Mouse (Mus musculus): Measurements from ENCODE around the gene Muc3. TPM values are rescaled to one million over a fixed set of nuclear protein-coding genes. Genes with fewer than 3 reads are reported as not detected.
A peak's percentile ranks its signal among the peaks of the same experiment; 100 is the strongest.

Muc3 gene
- polyA plus RNA-seq, 1 experiment from 2014 or later = not detected

DNA sequence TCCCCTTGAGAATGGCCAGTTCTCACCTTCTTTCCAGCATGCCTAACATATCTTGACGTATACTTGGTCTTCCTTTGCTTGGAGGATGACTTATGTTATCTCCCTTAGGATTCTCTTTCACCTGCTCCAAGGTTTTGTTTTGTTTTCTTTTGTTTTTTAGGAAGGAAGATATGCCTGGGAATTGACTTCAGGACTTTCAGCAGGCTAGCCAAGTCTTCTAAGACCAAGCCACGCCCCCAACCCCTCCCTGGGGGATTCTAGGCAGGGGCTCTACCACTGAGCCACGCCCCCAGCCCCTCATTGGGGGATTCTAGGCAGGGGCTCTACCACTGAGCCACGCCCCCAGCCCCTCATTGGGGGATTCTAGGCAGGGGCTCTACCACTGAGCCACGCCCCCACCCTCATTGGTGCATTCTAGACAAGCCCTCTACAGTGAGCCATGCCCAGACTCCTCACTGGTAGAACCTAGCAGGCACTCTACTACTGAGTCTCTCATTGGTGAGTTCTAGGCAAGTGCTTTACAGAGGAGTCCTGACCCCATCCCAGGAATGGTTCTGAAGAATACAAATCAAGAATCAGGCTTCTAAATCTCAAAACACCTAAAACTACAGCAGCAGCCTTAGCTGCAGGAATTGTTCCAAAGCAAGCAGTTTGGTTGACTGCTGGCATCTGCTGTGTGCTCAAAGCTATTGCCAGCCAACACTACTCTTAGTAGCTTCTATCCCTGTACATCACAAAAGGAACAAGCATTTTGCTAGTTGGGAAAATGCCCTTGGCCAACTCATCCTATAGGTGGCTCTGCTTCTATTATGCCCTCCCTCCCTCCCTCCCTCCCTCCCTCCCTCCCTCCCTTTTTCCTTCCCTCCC lies 37.3 kb downstream of the Muc3 start:
- H3K4me1 ChIP-seq (ENCODE audit: control insufficient read depth in 2 of 2, insufficient read depth in 2 of 2, low read length in 2 of 2) = peaks cover 12 to 14% of the 10 kb centered on the region in 2 experiments; a peak in 3 of 4 replicates
- 80% methylated on average over 4 of the region's 5 CpGs for WGBS
- H3K4me2 ChIP-seq (ENCODE audit: low read length) = no peak overlapping the region
- no peak overlapping the region for H3K27ac ChIP-seq (replicated peaks in 1 of 2; ENCODE audit: control insufficient read depth in 1 of 2, insufficient read depth in 1 of 2, low read depth in 2 of 2, low read length in 2 of 2)
- no peak overlapping the region for H3K9ac ChIP-seq (ENCODE audit: low read length)
- H3K9me3 ChIP-seq (ENCODE audit: control insufficient read depth, low read length) = 0 out of 2 replicates have a peak, but pooled peaks cover 3% of the 10 kb centered on the region
- H3K36me3 ChIP-seq (ENCODE audit: control insufficient read depth, insufficient read depth, low read length) = peaks cover 26% of the 10 kb centered on the region
- H3K27me3 ChIP-seq (ENCODE audit: control insufficient read depth, insufficient read depth, low read length) = no peaks in the 10 kb centered on the region
- H3K4me3 ChIP-seq (ENCODE audit: control insufficient read depth in 1 of 2, insufficient read depth in 1 of 2, low read depth in 1 of 2, low read length in 2 of 2) = no peak overlapping the region
- no peak for ATAC-seq (ENCODE audit: insufficient number of reproducible peaks, insufficient read depth, low FRiP score, low read depth)

DNA sequence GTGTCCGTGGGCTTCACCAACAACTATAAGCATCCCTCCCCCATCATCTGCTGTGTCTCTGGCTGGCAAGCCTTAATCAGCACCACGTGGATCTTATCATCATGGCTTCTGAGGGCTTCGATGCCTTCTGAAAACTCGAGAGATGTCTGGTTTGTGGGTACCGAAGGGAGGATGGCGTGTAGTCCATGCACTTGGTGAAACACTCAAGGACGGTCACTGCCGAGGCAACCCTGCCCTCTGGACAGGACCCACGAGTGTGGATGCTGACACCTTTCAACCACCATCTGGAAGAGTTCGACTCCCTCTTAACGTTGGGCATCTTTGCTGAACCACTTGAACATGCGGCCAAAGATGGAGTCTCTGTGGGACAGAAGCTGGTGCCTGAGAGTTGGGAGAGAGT lies 38.3 kb downstream of the Muc3 start:
- 0 out of 2 replicates have a peak, but pooled peaks cover 3% of the 10 kb centered on the region for H3K9me3 ChIP-seq (ENCODE audit: control insufficient read depth, low read length)
- WGBS = 87% methylated on average over 12 of the region's 12 CpGs
- ATAC-seq (ENCODE audit: insufficient number of reproducible peaks, insufficient read depth, low FRiP score, low read depth) = no peak
- no peaks in the 10 kb centered on the region for H3K27me3 ChIP-seq (ENCODE audit: control insufficient read depth, insufficient read depth, low read length)
- H3K27ac ChIP-seq (replicated peaks in 1 of 2; ENCODE audit: control insufficient read depth in 1 of 2, insufficient read depth in 1 of 2, low read depth in 2 of 2, low read length in 2 of 2) = no peak overlapping the region
- H3K4me1 ChIP-seq (ENCODE audit: control insufficient read depth in 2 of 2, insufficient read depth in 2 of 2, low read length in 2 of 2) = peaks cover 9 to 13% of the 10 kb centered on the region in 2 experiments; a peak in 3 of 4 replicates
- no peak overlapping the region for H3K4me3 ChIP-seq (ENCODE audit: control insufficient read depth in 1 of 2, insufficient read depth in 1 of 2, low read depth in 1 of 2, low read length in 2 of 2)
- peaks cover 26% of the 10 kb centered on the region for H3K36me3 ChIP-seq (ENCODE audit: control insufficient read depth, insufficient read depth, low read length)
- no peak overlapping the region for H3K9ac ChIP-seq (ENCODE audit: low read length)
- H3K4me2 ChIP-seq (ENCODE audit: low read length) = no peak overlapping the region

DNA sequence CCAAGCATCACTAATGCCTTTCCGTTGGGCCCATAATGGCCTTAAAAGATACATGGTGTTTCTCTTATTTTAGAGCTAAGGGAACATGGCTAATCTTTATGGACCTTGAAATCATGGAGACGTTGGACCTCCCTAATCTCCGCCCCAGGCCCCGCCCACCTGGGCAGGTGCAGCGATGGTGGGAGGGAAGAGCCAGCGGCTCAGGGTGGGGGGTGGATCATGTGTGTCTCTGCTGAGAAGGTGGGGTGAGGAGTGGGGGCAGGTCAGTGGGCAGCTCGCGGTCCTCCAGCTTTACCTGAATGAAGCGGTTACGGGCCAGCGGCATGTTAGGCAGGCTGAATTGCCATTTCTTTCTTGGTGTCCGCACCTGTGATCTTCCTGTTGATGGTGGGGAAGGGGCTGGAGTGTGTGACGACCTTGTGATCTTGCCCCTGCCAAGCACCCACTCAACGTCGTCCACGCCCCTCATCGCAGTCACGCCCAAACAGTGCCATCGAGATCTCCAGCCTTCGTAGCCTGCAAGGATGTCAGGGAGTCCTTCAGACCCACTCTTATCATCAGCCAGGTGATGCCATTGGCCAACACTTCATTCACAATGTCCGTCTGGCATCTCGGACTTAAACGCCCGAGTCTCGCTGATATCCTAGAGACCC lies 39.1 kb downstream of the Muc3 start:
- Histone ChIP-seq H3K27ac (replicated peaks in 1 of 2; ENCODE audit: control insufficient read depth in 1 of 2, insufficient read depth in 1 of 2, low read depth in 2 of 2, low read length in 2 of 2) (no peak overlapping the region), H3K36me3 (ENCODE audit: control insufficient read depth, insufficient read depth, low read length) (peaks cover 26% of the 10 kb centered on the region), H3K4me2 (ENCODE audit: low read length) (no peak overlapping the region), H3K27me3 (ENCODE audit: control insufficient read depth, insufficient read depth, low read length) (no peaks in the 10 kb centered on the region), H3K4me3 (ENCODE audit: control insufficient read depth in 1 of 2, insufficient read depth in 1 of 2, low read depth in 1 of 2, low read length in 2 of 2) (no peak overlapping the region), H3K9ac (ENCODE audit: low read length) (no peak overlapping the region), H3K4me1 (ENCODE audit: control insufficient read depth in 2 of 2, insufficient read depth in 2 of 2, low read length in 2 of 2) (peaks cover 4 to 6% of the 10 kb centered on the region in 2 experiments; a peak in 3 of 4 replicates), H3K9me3 (ENCODE audit: control insufficient read depth, low read length) (0 out of 2 replicates have a peak, but pooled peaks cover 3% of the 10 kb centered on the region)
- ATAC-seq (ENCODE audit: insufficient number of reproducible peaks, insufficient read depth, low FRiP score, low read depth) = no peak
- 49% methylated on average over 25 of the region's 25 CpGs for WGBS

DNA sequence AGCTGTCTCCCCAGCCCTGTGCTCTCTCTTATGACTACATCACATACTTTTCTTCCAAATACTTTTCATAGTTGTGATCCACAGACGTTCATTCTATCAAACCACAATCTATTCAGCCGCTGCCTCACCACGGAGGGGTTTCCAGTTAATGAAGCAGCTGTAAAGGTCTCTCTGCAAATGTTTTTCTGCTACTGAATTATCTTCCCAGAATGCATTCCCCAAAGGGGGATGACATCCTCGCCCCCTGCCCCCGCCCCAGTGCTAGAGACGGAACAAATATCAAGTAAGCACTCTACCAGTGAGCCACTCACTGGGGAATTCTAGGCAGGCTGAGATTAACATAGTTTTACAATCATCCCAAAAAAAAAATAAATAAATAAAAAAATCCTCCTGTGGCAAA lies 41.0 kb downstream of the Muc3 start:
- Histone ChIP-seq H3K4me3 (ENCODE audit: control insufficient read depth in 1 of 2, insufficient read depth in 1 of 2, low read depth in 1 of 2, low read length in 2 of 2) (no peak overlapping the region), H3K36me3 (ENCODE audit: control insufficient read depth, insufficient read depth, low read length) (peaks cover 11% of the 10 kb centered on the region), H3K27ac (replicated peaks in 1 of 2; ENCODE audit: control insufficient read depth in 1 of 2, insufficient read depth in 1 of 2, low read depth in 2 of 2, low read length in 2 of 2) (no peak overlapping the region), H3K9me3 (ENCODE audit: control insufficient read depth, low read length) (0 out of 2 replicates have a peak, but pooled peaks cover 3% of the 10 kb centered on the region), H3K4me2 (ENCODE audit: low read length) (no peak overlapping the region), H3K27me3 (ENCODE audit: control insufficient read depth, insufficient read depth, low read length) (no peaks in the 10 kb centered on the region), H3K4me1 (ENCODE audit: control insufficient read depth in 2 of 2, insufficient read depth in 2 of 2, low read length in 2 of 2) (peaks cover 4 to 6% of the 10 kb centered on the region in 2 experiments; a peak in 2 of 4 replicates), H3K9ac (ENCODE audit: low read length) (no peak overlapping the region)
- 57% methylated on average over 6 of the region's 6 CpGs for WGBS
- ATAC-seq (ENCODE audit: insufficient number of reproducible peaks, insufficient read depth, low FRiP score, low read depth) = no peak

DNA sequence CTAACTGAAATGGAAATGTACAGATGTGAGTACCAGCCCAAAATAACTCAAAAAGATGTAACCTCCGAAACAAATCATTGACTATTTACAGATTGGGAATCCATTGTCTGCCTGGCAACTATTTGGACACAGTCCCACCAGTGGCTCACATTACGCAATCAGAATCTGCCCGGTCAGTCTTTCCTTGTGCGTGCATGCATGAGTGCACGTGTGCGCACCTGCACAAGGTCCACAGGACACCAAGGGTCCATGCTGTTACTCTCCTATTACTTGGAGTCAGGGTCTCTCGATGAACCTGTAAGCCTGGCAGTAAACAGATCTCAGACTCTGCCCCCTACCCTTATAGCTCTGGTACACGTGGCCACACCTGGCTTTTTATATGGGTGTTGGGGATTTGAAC lies 41.5 kb downstream of the Muc3 start:
- H3K27ac ChIP-seq (replicated peaks in 1 of 2; ENCODE audit: control insufficient read depth in 1 of 2, insufficient read depth in 1 of 2, low read depth in 2 of 2, low read length in 2 of 2) = no peak overlapping the region
- 80% methylated on average over 8 of the region's 8 CpGs for WGBS
- H3K4me2 ChIP-seq (ENCODE audit: low read length) = no peak overlapping the region
- H3K9ac ChIP-seq (ENCODE audit: low read length) = no peak overlapping the region
- H3K36me3 ChIP-seq (ENCODE audit: control insufficient read depth, insufficient read depth, low read length) = peaks cover 6% of the 10 kb centered on the region
- ATAC-seq (ENCODE audit: insufficient number of reproducible peaks, insufficient read depth, low FRiP score, low read depth) = no peak
- H3K27me3 ChIP-seq (ENCODE audit: control insufficient read depth, insufficient read depth, low read length) = no peaks in the 10 kb centered on the region
- no peak overlapping the region for H3K4me3 ChIP-seq (ENCODE audit: control insufficient read depth in 1 of 2, insufficient read depth in 1 of 2, low read depth in 1 of 2, low read length in 2 of 2)
- 0 out of 2 replicates have a peak, but pooled peaks cover 3% of the 10 kb centered on the region for H3K9me3 ChIP-seq (ENCODE audit: control insufficient read depth, low read length)
- peaks cover 6 to 9% of the 10 kb centered on the region in 2 experiments; a peak in 2 of 4 replicates for H3K4me1 ChIP-seq (ENCODE audit: control insufficient read depth in 2 of 2, insufficient read depth in 2 of 2, low read length in 2 of 2)

DNA sequence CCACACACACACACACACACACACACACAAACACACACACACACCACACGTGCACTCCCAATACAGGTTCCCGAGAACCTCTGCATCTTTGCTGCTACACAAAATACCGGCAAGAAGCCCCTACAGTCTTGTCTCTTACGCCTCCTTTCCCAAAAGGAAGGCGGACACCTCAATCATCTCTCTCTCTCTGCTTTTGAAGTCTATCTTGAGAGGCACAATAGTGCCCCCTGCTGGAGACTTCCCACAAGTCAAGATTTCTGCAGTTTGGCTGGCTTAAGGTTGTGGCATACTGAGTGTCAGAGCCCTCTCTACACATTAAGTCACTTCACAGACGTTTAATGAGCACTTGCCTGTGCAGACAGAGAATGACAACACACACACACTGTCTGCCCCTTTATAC lies 42.1 kb downstream of the Muc3 start:
- H3K4me3 ChIP-seq (ENCODE audit: control insufficient read depth in 1 of 2, insufficient read depth in 1 of 2, low read depth in 1 of 2, low read length in 2 of 2) = no peak overlapping the region
- peaks cover 6 to 8% of the 10 kb centered on the region in 2 experiments; a peak in 2 of 4 replicates for H3K4me1 ChIP-seq (ENCODE audit: control insufficient read depth in 2 of 2, insufficient read depth in 2 of 2, low read length in 2 of 2)
- H3K36me3 ChIP-seq (ENCODE audit: control insufficient read depth, insufficient read depth, low read length) = 0 out of 2 replicates have a peak, but pooled peaks cover 3% of the 10 kb centered on the region
- peak overlapping the region; percentile 35; the same call in 1 of the 2 replicates for H3K4me2 ChIP-seq (ENCODE audit: low read length)
- 0 out of 2 replicates have a peak, but pooled peaks cover 3% of the 10 kb centered on the region for H3K9me3 ChIP-seq (ENCODE audit: control insufficient read depth, low read length)
- no peak for ATAC-seq (ENCODE audit: insufficient number of reproducible peaks, insufficient read depth, low FRiP score, low read depth)
- H3K27me3 ChIP-seq (ENCODE audit: control insufficient read depth, insufficient read depth, low read length) = no peaks in the 10 kb centered on the region
- no peak overlapping the region for H3K27ac ChIP-seq (replicated peaks in 1 of 2; ENCODE audit: control insufficient read depth in 1 of 2, insufficient read depth in 1 of 2, low read depth in 2 of 2, low read length in 2 of 2)
- H3K9ac ChIP-seq (ENCODE audit: low read length) = no peak overlapping the region
- WGBS = 4% methylated on average over 6 of the region's 6 CpGs

DNA sequence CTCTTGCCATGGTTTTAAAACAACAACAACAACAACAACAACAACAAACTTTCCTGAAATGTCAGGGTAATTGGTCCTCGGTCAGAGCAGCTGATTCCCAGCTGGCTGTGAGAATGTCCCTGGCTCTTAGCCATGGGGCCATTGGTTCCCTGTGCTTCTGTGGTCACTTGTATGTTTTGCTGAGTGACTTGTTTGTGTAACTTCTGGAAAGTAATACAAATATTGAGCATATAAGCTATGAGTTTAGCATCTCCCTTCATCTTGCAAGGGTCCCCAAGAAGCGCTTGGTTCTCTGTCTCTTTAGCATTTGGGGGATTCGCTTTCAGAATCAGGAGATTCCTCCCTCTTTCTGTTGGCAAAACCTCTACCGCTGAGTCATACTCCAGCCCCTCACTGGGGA lies 42.7 kb downstream of the Muc3 start:
- 0 out of 2 replicates have a peak, but pooled peaks cover 3% of the 10 kb centered on the region for H3K9me3 ChIP-seq (ENCODE audit: control insufficient read depth, low read length)
- H3K9ac ChIP-seq (ENCODE audit: low read length) = 0 out of 2 replicates have a peak overlapping the region, but pooled peaks have one; percentile 34
- H3K4me1 ChIP-seq (ENCODE audit: control insufficient read depth in 2 of 2, insufficient read depth in 2 of 2, low read length in 2 of 2) = peaks cover 6 to 8% of the 10 kb centered on the region in 2 experiments; a peak in 2 of 4 replicates
- WGBS = 68% methylated on average over 4 of the region's 4 CpGs
- H3K27me3 ChIP-seq (ENCODE audit: control insufficient read depth, insufficient read depth, low read length) = no peaks in the 10 kb centered on the region
- 0 out of 2 replicates have a peak, but pooled peaks cover 3% of the 10 kb centered on the region for H3K36me3 ChIP-seq (ENCODE audit: control insufficient read depth, insufficient read depth, low read length)
- H3K4me2 ChIP-seq (ENCODE audit: low read length) = 0 out of 2 replicates have a peak overlapping the region, but pooled peaks have one; percentile 35
- ATAC-seq (ENCODE audit: insufficient number of reproducible peaks, insufficient read depth, low FRiP score, low read depth) = no peak
- no peak overlapping the region for H3K4me3 ChIP-seq (ENCODE audit: control insufficient read depth in 1 of 2, insufficient read depth in 1 of 2, low read depth in 1 of 2, low read length in 2 of 2)
- no peak overlapping the region for H3K27ac ChIP-seq (replicated peaks in 1 of 2; ENCODE audit: control insufficient read depth in 1 of 2, insufficient read depth in 1 of 2, low read depth in 2 of 2, low read length in 2 of 2)

Data from heart, embryonic 14.5 days (tissue).